Mouse (Mus musculus) adrenal gland, postnatal 36 days (tissue): ENCODE results near the gene Batf2. TPM values are rescaled to one million over a fixed set of nuclear protein-coding genes. Genes with fewer than 3 reads are reported as not detected.
A peak's percentile ranks its signal among the peaks of the same experiment; 100 is the strongest.
"Not testable (repeated sequence)": the region's sequence is repeated elsewhere in the genome, so short reads cannot be mapped to it uniquely, and the experiment has no call there.

Source experiments
- DNase-seq, 2 experiments: peaks; one replicate each; pipeline ENCODE4 v3.0.0; 2021; ENCODE audit warnings: mixed read lengths in 1 of 2
- total RNA-seq, 2 experiments: library from RNA; stranded (reverse); gene quantifications; 2 replicates each; pipeline ENCODE4 v1.2.3; 2021

The Batf2 gene
- total RNA-seq, 2 experiments from 2014 or later: 1.2 to 2.0 TPM

- no peak for DNase-seq
These were observed 8.5 kb upstream of the Batf2 start for GRCm38 (mm10) chr19:6132171-6132827.

DNA sequence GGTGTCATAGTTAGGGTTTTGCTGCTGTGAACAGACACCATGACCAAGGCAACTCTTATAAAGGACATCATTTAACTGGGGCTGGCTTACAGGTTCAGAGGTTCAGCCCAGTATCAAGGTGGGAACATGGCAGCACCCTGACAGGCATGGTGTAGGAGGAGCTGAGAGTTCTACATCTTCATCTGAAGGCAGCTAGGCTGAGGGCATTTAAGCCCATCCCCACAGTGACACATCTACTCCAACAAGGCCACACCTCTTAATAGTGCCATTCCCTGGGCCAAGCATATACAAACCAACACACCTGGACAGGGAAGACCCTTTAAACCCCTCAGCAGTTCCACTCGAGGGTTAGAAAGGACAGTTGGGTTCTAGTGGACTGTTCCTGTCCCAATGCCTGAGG is 7.6 kb upstream of the Batf2 start:
- not testable (repeated sequence) for DNase-seq

GRCm38 (mm10) chr19:6136397-6136796 is 4.4 kb upstream of the Batf2 start:
- DNase-seq: no peak

DNA sequence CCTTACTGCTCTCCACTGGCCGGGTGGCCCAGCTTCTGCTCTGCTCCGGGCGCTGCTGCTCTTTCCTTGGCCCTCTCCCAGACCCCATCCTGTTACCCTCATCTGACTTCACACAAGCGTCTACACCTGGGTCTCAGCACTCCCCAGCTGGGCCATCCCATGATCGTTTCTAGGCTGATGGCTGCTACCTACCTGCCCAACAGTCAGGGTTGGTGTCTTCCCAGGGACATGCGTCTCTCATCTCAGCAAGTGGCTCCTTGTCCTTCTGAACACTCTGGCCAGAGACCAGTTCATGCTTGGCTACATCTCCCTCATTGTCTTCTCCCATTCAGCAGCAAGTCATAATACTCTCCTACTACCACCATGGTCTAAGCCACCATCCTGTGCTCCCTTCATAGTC is 1.1 kb upstream of the Batf2 start:
- DNase-seq: no peak

- DNase-seq: no peak
These were observed 457 bp upstream of the Batf2 start for GRCm38 (mm10) chr19:6140374-6140677.

DNA sequence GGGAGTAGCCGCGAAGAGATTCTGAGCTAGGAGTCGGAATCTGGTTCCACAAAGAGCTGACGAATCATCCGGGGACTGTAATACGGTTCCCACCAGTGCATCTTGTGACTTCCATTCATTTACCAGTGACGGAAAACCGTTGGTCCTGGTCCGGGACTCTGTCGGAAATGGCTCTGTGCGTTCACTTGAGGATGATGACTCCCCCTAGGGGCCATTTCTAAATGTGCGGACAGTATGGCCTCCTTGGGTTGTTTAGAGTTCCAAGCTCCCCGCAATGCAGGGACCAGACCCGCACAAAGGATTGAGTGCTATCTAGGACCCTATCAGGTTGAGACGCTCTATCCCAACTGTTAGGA is 589 bp downstream of the Batf2 start, which contains the start of gene Arl2:
Gene Arl2, minus strand, starts transcription at position 155 of the 356 bp plus-strand sequence.
- peak; percentile 69 to 86 for DNase-seq

GRCm38 (mm10) chr19:6144842-6145241 is 4.1 kb downstream of the Batf2 start:
- DNase-seq: no peak

GRCm38 (mm10) chr19:6155174-6155573 is 14.4 kb downstream of the Batf2 start:
- no peak for DNase-seq

GRCm38 (mm10) chr19:6156372-6156771 is 15.6 kb downstream of the Batf2 start:
- DNase-seq: peak; percentile 12 to 22

GRCm38 (mm10) chr19:6157220-6157619 is 16.4 kb downstream of the Batf2 start:
- DNase-seq: no peak

DNA sequence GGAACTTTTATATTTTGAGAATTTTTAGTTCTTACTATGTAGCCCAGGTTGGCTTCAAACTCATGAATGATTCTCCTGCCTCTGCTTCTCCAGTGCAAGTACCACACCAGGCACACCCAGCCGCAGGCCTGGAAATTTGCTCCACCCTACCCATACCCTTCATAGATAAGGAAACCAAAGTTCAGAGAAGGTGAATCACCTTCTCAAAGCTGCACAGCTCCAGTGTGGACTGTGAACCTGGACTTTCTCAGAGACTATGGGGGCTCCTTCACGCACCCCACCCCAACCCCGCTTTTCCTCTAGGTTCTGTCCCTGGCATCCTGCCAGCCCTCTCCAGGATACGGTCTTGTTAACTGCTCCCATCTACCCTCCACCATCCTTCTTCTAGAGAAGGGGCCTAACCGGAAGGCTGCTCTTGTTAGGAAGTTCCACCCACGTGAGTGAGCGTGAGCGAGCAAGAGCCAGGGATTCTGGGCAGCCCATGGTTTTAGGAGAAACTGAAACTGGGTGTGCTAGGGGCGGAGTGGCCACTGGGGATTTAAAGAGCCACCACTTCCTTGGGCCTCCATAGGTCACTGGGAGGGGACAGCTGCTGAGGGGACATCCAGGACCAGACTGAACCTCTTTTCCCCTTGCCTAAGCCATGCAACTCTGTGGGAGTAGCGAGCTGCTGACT is 23.2 kb downstream of the Batf2 start:
- DNase-seq: peak; percentile 43 to 57

DNA sequence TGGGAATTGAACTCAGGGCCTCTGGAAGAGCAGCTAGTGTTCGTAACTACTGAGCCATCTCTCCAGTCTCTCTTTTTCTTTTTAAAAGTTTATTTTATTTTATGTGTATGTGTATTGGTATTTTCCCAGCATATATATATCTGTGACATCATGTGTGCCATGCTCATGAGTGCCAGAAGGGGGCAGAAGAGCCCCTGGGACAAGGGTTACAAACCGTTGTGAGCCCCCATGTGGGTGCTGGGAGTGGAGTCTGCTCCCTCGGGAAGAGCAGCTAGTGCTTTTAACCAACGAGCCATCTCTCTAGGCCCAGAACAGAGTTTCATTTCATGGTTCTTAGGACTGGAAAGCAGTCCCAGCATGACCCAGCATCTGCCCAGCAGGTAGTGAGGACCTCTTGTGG is 26.0 kb downstream of the Batf2 start:
- no peak for DNase-seq

GRCm38 (mm10) chr19:6171215-6171614 is 30.4 kb downstream of the Batf2 start:
- DNase-seq: no peak

- peak; percentile 48 to 52 for DNase-seq
These were observed 34.0 kb downstream of the Batf2 start for GRCm38 (mm10) chr19:6174771-6175170.

DNA sequence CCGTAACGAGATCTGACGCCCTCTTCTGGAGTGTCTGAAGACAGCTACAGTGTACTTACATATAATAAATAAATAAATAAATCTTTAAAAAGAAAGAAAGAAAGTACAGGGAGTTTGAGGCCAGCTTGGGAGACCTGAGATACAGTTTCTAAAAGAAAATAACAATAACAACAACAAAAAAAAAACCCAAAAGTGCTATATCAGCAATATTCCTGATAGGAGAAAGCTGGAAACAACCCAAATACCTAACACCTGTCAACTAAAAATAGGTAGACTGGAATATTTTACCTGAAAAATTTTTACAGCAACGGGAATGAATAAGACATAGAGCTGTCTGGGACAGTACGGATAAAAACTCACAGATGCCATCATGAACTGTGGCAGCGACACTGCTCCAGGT is 38.0 kb downstream of the Batf2 start:
- no peak for DNase-seq

- DNase-seq: peak; percentile 13 to 49
These were observed 40.8 kb downstream of the Batf2 start for GRCm38 (mm10) chr19:6181629-6182028.

DNA sequence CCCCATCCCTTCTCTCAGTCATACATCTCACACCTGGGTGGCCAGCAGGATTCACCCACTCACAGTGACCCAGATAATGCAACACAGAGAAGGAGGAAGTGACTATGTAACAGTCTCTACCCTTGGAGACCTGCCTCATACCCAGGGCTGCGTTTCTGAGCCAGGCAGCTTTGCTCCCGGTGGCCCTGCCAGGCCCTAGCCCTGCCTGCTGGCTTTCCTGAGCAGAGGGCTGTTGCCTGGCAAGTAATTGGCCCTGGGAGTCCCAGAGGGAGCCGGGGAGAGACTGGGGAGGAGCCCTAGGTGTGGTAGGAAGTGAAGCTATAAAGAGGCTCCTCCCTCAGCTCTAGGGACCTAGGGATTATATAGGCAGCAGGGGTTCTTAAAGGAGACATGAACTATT is 41.8 kb downstream of the Batf2 start:
- peak; percentile 16 to 46 for DNase-seq

DNA sequence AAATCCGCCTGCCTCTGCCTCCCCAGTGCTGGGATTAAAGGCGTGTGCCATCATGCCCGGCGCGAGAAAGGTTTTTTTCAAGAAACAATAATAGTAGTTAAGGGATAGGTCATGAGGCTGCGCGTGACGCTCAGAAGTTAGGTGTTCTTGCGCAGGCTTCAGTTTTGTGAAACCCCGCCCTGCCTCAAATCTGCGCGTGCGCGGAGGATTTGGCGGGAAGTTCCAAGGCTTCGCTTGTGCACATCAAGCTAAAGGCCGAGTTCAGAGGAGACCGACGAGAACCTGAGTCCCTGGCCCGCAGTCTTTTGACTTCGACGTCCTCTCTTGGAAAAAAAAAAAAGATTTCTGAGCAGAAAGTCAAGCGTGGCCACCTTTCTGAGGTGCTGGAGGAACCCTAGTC is 43.3 kb downstream of the Batf2 start, which contains the start of gene Majin:
Gene Majin, plus strand, starts transcription at position 258 of the 400 bp plus-strand sequence.
- no peak for DNase-seq

- DNase-seq: no peak
These were observed 63.5 kb downstream of the Batf2 start for GRCm38 (mm10) chr19:6204265-6204664.

GRCm38 (mm10) chr19:6206716-6207115 is 65.9 kb downstream of the Batf2 start:
- DNase-seq: no peak

DNA sequence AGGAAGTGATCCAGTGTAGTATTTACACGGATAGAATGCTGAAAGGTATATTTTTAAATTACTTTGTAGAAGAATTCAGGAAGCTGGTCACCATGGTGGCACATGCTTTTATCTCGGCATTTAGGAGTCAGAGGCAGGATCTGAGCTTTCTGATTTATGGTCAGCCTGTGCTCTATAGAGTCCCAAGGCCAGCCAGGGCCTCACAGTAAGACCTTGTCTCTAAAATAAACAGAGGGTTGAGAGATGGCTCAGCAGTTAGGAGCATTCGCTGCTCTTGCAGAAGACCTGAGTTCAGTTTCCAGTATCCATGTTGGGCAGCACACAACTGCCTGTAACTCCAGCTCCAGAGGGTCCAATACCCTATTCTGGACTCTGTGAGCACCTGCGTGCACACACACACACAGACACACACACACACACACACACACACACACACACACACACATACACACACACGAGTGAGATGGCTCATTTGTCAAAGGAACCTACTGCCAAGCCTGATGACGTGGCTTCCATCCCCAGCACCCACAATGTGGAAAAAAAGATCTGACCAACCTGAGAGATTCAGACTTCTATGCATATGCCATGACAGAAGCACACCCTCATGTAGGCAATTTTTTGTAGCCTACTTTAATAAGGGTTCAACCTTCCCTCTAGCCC is 75.4 kb downstream of the Batf2 start:
- DNase-seq: peak; percentile 53 to 64

- DNase-seq: no peak
These were observed 77.8 kb downstream of the Batf2 start for GRCm38 (mm10) chr19:6218606-6219005.
